ENCODE assay signal across 9 mouse cellular contexts in genomic region chr5:118145999-118146679, GRCm38 (mm10). TPM values are rescaled to one million over a fixed set of nuclear protein-coding genes. Genes with fewer than 3 reads are reported as not detected.
DNase-seq lines count a peak whose midpoint lies in the region; ATAC-seq and TF ChIP-seq lines count a peak whose summit lies in the region.
"Had no signal": no experiment of that assay in that cellular context is flagged by ENCODE, and none has a peak within 500 bp of the region (broad histone marks: within the 10 kb centered on the region; RNA-seq: fewer than 3 reads in every experiment).

No protein-coding gene starts in this region.

- H3K4me2 ChIP-seq in lung, embryonic 14.5 days: no peak overlapping the region
- H3K4me2 ChIP-seq in heart, embryonic 12.5 days: peak overlapping the region; percentile 38
- no peak overlapping the region for H3K4me2 ChIP-seq in midbrain, embryonic 15.5 days
- no peak overlapping the region for H3K4me2 ChIP-seq in stomach, postnatal 0 days (replicated peaks; ENCODE audit: low read depth)

- H3K9ac ChIP-seq in lung, embryonic 14.5 days: no peak overlapping the region
- no peak overlapping the region for H3K9ac ChIP-seq in heart, embryonic 12.5 days
- H3K9ac ChIP-seq in midbrain, embryonic 15.5 days: no peak overlapping the region
- no peak overlapping the region for H3K9ac ChIP-seq in stomach, postnatal 0 days (ENCODE audit: low read length)

- no peak for TF ChIP-seq EP300 in stomach, postnatal 0 days (optimal IDR thresholded peaks at IDR 0.05)

- no peak for ATAC-seq in lung, embryonic 14.5 days (ENCODE audit: insufficient read depth)
- ATAC-seq in heart, embryonic 12.5 days (ENCODE audit: insufficient number of reproducible peaks, low FRiP score): peak; percentile 51; the same call in 1 of the 2 replicates
- no peak for ATAC-seq in midbrain, embryonic 15.5 days (replicated peaks)
- no peak for ATAC-seq in stomach, postnatal 0 days (ENCODE audit: low FRiP score, low TSS enrichment)

- H3K9me3 ChIP-seq in lung, embryonic 14.5 days (ENCODE audit: low read depth, low read length): no peaks in the 10 kb centered on the region
- no peaks in the 10 kb centered on the region for H3K9me3 ChIP-seq in heart, embryonic 12.5 days (replicated peaks)
- H3K9me3 ChIP-seq in midbrain, embryonic 15.5 days: no peaks in the 10 kb centered on the region
- no peaks in the 10 kb centered on the region for H3K9me3 ChIP-seq in stomach, postnatal 0 days (ENCODE audit: control insufficient read depth, low read length)

- no peak overlapping the region for H3K27ac ChIP-seq in lung, embryonic 14.5 days (ENCODE audit: low read depth)
- H3K27ac ChIP-seq in heart, embryonic 12.5 days (ENCODE audit: poor library complexity, severe bottlenecking): peak overlapping the region; percentile 26; the same call in 1 of the 2 replicates
- H3K27ac ChIP-seq in midbrain, embryonic 15.5 days: peak overlapping the region; percentile 65
- no peak overlapping the region for H3K27ac ChIP-seq in stomach, postnatal 0 days (replicated peaks)

- DNase-seq in cerebellum, postnatal 10 days: peak; percentile 61 to 71
- no peak for DNase-seq in cerebellum, adult 11-12 months
- DNase-seq in lung, embryonic 14.5 days: peak; percentile 71
- no peak for DNase-seq in lung, adult 18-20 months
- no peak for DNase-seq in stomach, postnatal 0 days (ENCODE audit: low spot score)
- no peak for DNase-seq in right cerebral cortex, postnatal 4 days
- DNase-seq: lung, postnatal 14 days had no signal

- WGBS in lung, embryonic 14.5 days: 60% methylated on average over 15 of the region's 15 CpGs
- 35% methylated on average over 15 of the region's 15 CpGs for WGBS in heart, embryonic 12.5 days
- 60% methylated on average over 15 of the region's 15 CpGs for WGBS in midbrain, embryonic 15.5 days
- WGBS in stomach, postnatal 0 days: 71% methylated on average over 15 of the region's 15 CpGs

- H3K4me3 ChIP-seq in lung, embryonic 14.5 days (ENCODE audit: low read depth, low read length): no peak overlapping the region
- no peak overlapping the region for H3K4me3 ChIP-seq in heart, embryonic 12.5 days
- no peak overlapping the region for H3K4me3 ChIP-seq in midbrain, embryonic 15.5 days
- no peak overlapping the region for H3K4me3 ChIP-seq in stomach, postnatal 0 days (ENCODE audit: low read depth, low read length)

- H3K36me3 ChIP-seq in lung, embryonic 14.5 days (ENCODE audit: insufficient read depth): peaks cover 20% of the 10 kb centered on the region
- peaks cover 20% of the 10 kb centered on the region for H3K36me3 ChIP-seq in heart, embryonic 12.5 days
- H3K36me3 ChIP-seq in midbrain, embryonic 15.5 days (replicated peaks): peaks cover 9% of the 10 kb centered on the region; the same call in 1 of the 2 replicates
- H3K36me3 ChIP-seq in stomach, postnatal 0 days (ENCODE audit: control insufficient read depth, insufficient read depth, low read length): peaks cover 11% of the 10 kb centered on the region

- no peaks in the 10 kb centered on the region for H3K27me3 ChIP-seq in lung, embryonic 14.5 days (ENCODE audit: insufficient read depth, low read length)
- H3K27me3 ChIP-seq in heart, embryonic 12.5 days (replicated peaks): no peaks in the 10 kb centered on the region
- no peaks in the 10 kb centered on the region for H3K27me3 ChIP-seq in midbrain, embryonic 15.5 days (replicated peaks)
- no peaks in the 10 kb centered on the region for H3K27me3 ChIP-seq in stomach, postnatal 0 days (ENCODE audit: control insufficient read depth, insufficient read depth, low read length)

- TF ChIP-seq CTCF in lung, embryonic 14.5 days (IDR thresholded peaks at IDR 0.05; ENCODE audit: low read depth): no peak
- no peak for TF ChIP-seq CTCF in stomach, postnatal 0 days (IDR thresholded peaks at IDR 0.05; ENCODE audit: low read depth)

- H3K4me1 ChIP-seq in lung, embryonic 14.5 days (ENCODE audit: insufficient read depth): no peaks in the 10 kb centered on the region
- H3K4me1 ChIP-seq in heart, embryonic 12.5 days (replicated peaks): peaks cover 70% of the 10 kb centered on the region
- peaks cover 27% of the 10 kb centered on the region for H3K4me1 ChIP-seq in midbrain, embryonic 15.5 days
- no peaks in the 10 kb centered on the region; the same call in 1 of the 2 replicates for H3K4me1 ChIP-seq in stomach, postnatal 0 days (replicated peaks; ENCODE audit: control insufficient read depth, insufficient read depth)

RNA-seq across cellular contexts. Expression of gene Fbxw8, which starts 9.1 kb away (rescaled TPM):
- 31.1 and 31.3 TPM in 2 replicates for polyA plus RNA-seq in lung, embryonic 14.5 days (2014; fragmentation: Nextera tagmentation; extraction: Ambion mirVana)
- 36.6 and 38.9 TPM in 2 replicates for polyA plus RNA-seq in heart, embryonic 12.5 days (2016; fragmentation: Nextera tagmentation; extraction: Ambion mirVana)
- 20.0 and 22.3 TPM in 2 replicates for polyA plus RNA-seq in midbrain, embryonic 15.5 days (2015; fragmentation: Nextera tagmentation; extraction: Ambion mirVana)
- 14.0 and 14.2 TPM in 2 replicates for polyA plus RNA-seq in stomach, postnatal 0 days (2015; fragmentation: Nextera tagmentation; extraction: Ambion mirVana)

RNA-seq across cellular contexts. Expression of gene Hrk, which starts 18.3 kb away (rescaled TPM):
- 0.04 TPM in 1 of 2 replicates, not detected in the other for polyA plus RNA-seq in lung, embryonic 14.5 days (2014; fragmentation: Nextera tagmentation; extraction: Ambion mirVana)
- polyA plus RNA-seq in heart, embryonic 12.5 days (2016; fragmentation: Nextera tagmentation; extraction: Ambion mirVana): 0.09 TPM in 1 of 2 replicates, not detected in the other
- 3.9 and 4.5 TPM in 2 replicates for polyA plus RNA-seq in midbrain, embryonic 15.5 days (2015; fragmentation: Nextera tagmentation; extraction: Ambion mirVana)
- 0.18 and 0.41 TPM in 2 replicates for polyA plus RNA-seq in stomach, postnatal 0 days (2015; fragmentation: Nextera tagmentation; extraction: Ambion mirVana)

Comparison
In these comparisons a context has a peak if more than half of its experiments do, and no peak if none do; other contexts are left out.
1. DNase-seq: peak in cerebellum, postnatal 10 days (2 of 2) and lung, embryonic 14.5 days (single experiment); none in cerebellum, adult 11-12 months (single experiment), lung, adult 18-20 months (0 of 2), stomach, postnatal 0 days (single experiment) and right cerebral cortex, postnatal 4 days (single experiment).
2. H3K27ac ChIP-seq: peak in heart, embryonic 12.5 days (single experiment) and midbrain, embryonic 15.5 days (single experiment); none in lung, embryonic 14.5 days (single experiment) and stomach, postnatal 0 days (single experiment).